Mouse (Mus musculus) cerebellum, adult 11 months (tissue): ENCODE results near the gene Olfr825.
"Not testable (repeated sequence)": the region's sequence is repeated elsewhere in the genome, so short reads cannot be mapped to it uniquely, and the experiment has no call there.

Source experiments
- DNase-seq: peaks from one replicate; pipeline ENCODE4 v3.0.0; 2022

Gene Olfr825

DNA sequence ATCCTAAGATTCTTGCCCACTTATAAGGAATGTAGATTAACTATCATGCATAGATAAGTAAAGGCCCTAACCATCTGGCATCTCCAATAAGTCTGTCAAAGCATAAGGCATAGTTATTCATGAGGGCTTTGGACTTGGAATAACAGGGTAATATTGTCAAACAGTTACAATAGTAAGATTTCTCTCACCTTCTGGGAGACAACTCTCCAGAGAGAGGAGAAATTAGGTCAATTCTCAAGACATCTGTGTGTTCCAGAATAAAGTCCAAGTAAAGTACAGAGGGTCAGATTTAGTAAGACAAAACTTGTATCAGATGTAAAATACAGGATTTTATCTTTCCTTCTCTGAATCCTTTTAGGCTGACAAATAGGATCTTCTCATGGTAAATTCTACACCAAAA lies at the start of gene Olfr825:
TSS of gene Olfr825 (minus strand) at position 101 of the 400 bp plus-strand sequence.
- DNase-seq: no peak

GRCm38 (mm10) chr10:130214303-130214702 lies 47.7 kb upstream of the Olfr825 start, which contains the start of gene Olfr827:
TSS of gene Olfr827 (minus strand) at chr10:130214403.
- no peak for DNase-seq

DNA sequence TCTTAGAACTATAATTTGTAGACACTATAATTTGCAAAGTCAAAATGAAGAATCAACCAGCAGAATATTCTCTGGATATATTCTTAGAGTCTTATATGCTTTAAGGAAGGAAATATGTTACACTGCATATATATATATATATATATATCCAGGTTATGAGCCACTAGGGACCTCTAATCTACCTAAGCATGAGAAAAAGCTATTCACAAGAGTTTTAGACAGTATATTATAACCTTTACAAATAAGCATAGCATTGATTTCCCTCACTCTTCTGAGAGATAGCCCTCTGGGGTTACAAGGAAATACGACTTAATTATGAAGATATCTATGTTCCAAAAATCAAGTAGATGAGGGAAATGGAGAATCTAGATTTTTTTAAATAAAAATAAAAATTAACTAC lies 17.5 kb upstream of the Olfr825 start, which contains the start of gene Olfr826:
TSS of gene Olfr826 (minus strand) at position 101 of the 400 bp plus-strand sequence.
- DNase-seq: no peak

DNA sequence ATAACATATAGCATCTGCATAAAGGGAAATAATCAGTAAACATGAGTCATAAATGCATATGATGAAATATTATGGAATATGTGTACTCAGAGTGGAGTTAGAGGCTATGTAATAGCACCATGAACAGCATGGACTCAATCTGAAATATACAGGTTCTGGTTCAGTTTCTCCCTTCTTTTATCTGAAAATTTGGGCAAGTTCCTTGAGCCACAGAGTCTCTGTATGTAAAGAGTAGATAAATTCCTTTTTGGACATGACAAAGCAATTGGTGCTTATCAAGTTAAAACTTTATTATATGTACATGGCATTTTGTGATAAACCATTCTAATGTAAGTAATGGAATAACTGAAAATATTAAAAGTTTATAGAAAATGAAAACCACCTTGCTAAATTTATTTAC lies 1.4 kb downstream of the Olfr825 start:
- no peak for DNase-seq

- DNase-seq: no peak
These were observed 22.4 kb downstream of the Olfr825 start for GRCm38 (mm10) chr10:130144121-130144520.

GRCm38 (mm10) chr10:130142481-130142880 lies 24.1 kb downstream of the Olfr825 start:
- DNase-seq: not testable (repeated sequence)

GRCm38 (mm10) chr10:130134811-130135210 lies 31.8 kb downstream of the Olfr825 start:
- DNase-seq: no peak

DNA sequence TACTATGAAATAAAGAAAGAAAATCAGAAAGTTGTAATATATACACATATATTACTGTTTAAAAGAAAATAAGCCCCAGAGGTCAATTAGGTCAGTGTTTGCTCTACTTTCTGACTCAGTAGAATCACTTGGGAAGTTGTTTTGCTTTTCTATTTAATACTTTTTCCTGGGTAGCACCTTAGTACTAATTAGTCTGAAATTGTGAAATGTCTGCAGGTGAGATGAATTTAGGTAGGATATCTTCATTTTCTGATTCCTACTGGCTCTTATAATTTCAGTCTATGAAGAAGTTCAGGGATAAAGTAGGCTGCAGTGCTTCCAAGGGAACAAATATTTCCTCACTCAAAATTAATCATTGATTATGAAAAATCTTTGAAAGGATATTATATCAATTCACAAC lies 36.7 kb downstream of the Olfr825 start, which contains the start of gene Olfr824:
TSS of gene Olfr824 (minus strand) at position 101 of the 400 bp plus-strand sequence.
- not testable (repeated sequence) for DNase-seq

GRCm38 (mm10) chr10:130116045-130116444 lies 50.5 kb downstream of the Olfr825 start:
- DNase-seq: not testable (repeated sequence)

DNA sequence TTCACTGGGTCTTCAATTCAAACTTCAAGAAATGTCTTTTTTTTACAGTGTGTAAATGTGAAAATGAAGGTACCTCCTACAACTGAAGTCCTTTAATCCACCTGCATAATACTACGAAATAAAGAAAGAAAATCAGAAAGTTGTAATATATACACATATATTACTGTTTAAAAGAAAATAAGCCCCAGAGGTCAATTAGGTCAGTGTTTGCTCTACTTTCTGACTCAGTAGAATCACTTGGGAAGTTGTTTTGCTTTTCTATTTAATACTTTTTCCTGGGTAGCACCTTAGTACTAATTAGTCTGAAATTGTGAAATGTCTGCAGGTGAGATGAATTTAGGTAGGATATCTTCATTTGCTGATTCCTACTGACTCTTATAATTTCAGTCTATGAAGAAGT lies 51.3 kb downstream of the Olfr825 start, which contains the start of gene Olfr823:
TSS of gene Olfr823 (minus strand) at position 101 of the 400 bp plus-strand sequence.
- not testable (repeated sequence) for DNase-seq
